Mouse (Mus musculus) urinary bladder, adult 18-20 months (tissue): ENCODE measurements at regions not wholly inside any gene's neighbourhood (a gene's known extent, or its start where the extent isn't known, plus 50 kb on each side); places are given as distances from the start of the nearest gene placed in this dataset.

Experiments
- DNase-seq, 2 experiments: peaks; one replicate each; pipeline ENCODE4 v3.0.0; 2022; ENCODE audit warnings: low spot score in 2 of 2, mixed read lengths in 2 of 2

- no peak for DNase-seq
Observed at GRCm38 (mm10) chr8:127753793-127754565, 604.4 kb upstream of the Nrp1 start.

DNA sequence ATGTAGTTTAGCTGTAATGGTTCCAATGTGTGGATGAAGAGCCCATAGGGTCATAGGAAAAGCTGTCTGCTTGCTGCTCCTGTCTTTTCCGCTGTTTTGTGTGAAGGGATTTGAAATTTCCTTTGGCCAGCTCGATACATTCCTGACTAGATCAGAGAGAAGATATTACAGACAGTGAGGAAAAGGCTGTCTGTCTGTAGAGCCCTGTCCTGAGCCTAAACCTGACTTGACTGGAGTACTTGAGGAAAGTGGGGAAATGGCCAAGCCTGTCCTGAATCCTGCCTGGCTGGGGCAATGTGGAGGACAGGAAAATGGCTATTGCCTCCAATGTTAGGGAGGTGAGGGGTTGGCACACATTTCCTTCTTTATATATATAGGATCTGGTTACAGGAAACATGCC lies 601.0 kb upstream of the Nrp1 start:
- DNase-seq, result no peak

DNA sequence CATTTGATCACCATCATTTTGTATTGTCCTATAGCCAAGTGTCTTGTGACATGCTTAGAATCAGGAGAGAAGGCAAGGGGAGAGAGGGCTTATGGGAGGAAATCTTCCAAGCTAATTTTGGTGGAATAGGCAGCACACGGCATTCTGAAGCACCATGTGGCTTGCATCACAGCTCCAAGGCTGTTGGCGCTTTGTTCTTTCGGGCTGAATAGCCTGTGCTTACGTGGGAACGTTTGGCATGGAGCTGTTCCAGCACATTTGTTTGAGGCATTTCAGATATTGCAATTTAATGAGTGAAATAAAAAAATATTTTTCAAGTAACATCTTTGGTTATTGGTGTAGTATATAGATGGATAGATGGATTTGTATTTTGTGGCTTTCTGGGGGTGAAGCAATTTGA lies 598.5 kb upstream of the Nrp1 start:
- no peak for DNase-seq

GRCm38 (mm10) chr8:127765199-127765598 lies 593.2 kb upstream of the Nrp1 start:
- no peak for DNase-seq

DNA sequence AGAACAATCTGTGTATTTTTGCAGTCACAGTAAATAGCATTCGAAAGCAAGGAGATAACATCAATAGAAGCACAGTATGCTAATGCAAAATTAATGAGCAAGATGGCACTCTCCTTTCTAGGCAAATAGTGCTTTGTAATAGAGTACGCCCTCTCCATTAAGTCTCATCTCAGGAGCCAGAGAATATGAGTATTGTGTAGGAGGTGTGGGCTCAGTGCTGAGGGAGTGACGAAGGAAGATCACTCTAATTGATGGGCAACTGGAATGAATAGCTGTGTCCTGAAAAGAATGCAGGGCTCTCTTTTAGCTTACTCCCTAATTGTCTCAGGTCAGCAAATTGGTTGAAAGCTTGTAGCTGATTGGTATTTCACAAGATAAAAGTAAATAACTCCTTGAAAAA lies 590.1 kb upstream of the Nrp1 start:
- no peak for DNase-seq

DNA sequence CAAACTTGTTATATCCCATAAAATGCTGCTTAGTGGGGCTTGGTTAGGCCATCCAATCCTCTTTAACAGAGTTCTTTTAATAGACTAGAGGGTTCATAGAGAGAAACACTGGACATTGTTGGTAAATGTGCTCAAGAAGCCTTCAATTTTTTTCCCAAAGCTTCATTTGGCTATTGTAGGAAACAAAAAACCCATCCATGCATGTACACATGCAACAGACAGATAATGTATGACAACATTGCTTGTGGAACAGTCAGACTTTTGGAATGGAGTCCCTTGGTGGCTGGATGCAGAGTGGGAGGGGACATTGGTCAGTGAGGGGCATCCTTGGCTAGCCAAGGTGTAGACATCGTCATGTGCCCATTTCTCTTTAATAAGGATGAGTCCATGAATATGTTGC lies 588.8 kb upstream of the Nrp1 start:
- DNase-seq, result no peak

DNA sequence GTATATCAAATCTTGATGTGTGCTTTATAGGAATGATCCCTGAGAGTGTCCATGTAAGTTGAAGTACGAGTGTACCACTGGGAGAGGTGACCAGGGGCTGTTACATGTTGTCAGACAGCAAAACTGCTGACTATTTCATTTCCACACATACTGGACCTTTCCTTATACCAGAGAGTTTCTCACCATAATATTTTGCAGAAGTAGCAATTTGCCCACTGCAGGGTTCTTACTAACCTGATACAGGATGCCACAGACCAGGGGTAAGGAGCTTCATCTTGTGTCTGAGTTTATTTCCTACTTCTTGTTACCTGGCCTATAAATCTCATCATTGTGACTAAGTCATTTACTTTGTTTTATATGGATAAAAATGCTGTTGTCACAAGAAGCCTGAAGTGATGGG lies 586.6 kb upstream of the Nrp1 start:
- no peak for DNase-seq

DNA sequence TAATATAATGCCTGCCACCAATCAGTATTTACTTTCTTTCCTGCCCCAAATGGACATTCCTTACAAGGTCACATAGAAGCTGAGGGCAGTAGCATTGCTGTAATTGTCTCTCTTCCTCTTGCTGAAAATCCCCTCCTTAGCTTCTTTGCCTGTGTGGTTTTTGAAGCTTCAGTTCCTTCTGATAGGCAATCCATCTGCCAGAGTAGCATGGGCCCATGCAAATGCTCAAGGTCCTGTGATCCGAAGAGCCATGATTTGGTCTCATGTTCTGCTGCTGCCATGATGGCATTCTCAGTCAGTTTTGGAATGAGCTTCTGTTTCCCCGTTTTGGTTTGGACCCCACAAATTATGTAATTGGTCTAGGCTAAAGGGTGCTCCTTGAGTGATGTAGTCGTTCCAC lies 586.0 kb upstream of the Nrp1 start:
- DNase-seq, result no peak

GRCm38 (mm10) chr8:127772917-127773316 lies 585.5 kb upstream of the Nrp1 start:
- no peak for DNase-seq

GRCm38 (mm10) chr8:127774642-127775041 lies 583.8 kb upstream of the Nrp1 start:
- DNase-seq, result no peak

DNA sequence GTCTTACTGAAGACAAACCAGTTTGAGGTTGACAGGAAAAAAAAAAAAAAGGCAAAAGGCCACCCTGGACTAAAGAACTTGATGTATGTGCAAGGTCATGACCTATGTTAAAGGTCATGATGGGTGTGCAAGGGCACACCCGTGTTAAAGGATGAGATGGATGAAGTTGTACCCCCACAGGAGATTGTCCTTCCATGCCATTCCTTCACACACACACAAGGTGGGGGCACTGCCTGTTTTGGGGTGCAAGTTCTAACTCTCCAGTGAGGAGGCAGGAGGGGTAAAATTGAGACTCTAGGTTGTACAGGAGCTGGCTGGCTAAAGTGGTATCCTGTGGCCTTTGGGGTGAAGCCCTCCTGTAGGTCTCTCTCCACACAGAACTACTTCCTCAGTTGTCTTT lies 583.2 kb upstream of the Nrp1 start:
- no peak for DNase-seq

DNA sequence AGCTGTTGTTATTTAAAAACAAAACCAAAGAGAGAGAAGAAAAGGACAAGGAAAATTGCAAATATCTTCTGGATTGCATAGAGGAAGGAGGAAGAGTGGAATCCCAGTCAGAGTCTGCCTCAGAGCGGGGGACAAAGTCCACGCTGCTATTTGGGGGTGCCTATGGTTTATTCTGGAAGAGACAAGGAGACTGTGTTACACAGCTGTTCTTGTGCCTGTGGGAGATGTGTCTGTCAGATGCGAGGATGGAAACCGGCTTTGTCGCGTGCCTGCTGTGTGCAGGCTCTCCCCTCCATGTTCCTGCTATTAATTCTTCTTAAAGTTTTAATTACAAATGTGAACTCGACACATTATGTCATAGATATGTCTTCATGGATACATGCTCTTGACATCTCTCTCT lies 582.7 kb upstream of the Nrp1 start:
- no peak for DNase-seq

DNA sequence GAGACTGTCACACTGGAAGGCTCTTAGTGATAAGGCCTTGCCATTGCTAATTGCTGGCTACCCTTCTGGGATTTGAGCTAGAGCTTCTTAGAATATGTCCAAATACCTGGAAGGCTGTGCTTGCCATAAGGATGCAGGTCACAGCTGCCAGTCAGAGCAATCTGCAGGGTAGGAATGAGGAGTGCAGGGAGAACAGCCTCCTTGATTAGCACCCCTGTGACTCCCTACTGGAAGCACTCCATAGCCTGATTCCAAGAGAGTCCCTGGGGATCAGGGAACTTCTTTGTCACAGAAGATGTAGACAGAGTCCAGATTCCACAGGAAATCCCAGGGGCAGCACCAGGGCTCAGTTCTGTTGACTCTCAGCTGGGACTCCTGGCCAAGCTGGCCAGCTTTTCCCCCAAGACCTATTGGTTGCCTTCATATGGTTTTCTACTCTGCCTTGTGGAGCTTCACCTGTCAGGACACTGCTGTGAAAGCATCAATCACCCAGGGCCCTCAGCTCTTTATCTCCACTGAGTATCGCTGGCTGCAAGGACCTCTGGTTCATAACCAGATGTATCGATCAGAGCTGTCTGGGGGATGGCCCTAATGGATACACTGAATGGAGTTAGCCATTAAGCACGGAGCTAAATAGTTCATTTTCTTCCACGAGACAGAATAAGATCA lies 579.9 kb upstream of the Nrp1 start:
- DNase-seq, result no peak

DNA sequence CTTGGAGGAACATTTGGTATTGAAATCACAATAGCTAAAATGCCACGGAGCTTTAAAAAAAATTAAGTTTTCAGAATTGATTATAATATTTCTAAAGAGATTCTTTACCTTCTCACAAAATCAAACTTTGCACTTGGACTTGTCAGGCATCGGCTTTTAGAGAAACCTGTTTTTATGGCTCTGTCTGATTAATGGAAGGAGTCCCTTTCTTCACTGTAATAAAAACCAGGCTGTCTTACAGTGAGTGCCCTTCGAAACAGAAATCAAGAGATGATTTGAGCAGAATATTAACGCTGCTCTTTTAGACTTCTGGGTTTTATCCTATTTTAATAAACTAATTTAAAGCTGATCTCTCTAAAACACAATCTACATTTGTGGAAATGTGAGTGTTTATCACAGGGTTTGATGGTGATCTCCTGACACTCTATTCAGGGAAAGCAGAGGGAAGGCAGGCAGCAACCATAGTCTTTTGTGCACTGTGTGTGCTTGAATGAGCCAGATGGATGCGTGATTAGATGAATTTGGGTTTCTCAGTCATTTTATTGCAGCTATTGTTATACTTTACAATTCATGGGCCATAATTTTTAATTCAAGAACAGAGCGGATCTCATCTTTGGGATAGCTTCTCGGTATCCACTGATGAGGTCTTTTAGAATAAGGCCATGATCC lies 579.2 kb upstream of the Nrp1 start:
- DNase-seq, result no peak

DNA sequence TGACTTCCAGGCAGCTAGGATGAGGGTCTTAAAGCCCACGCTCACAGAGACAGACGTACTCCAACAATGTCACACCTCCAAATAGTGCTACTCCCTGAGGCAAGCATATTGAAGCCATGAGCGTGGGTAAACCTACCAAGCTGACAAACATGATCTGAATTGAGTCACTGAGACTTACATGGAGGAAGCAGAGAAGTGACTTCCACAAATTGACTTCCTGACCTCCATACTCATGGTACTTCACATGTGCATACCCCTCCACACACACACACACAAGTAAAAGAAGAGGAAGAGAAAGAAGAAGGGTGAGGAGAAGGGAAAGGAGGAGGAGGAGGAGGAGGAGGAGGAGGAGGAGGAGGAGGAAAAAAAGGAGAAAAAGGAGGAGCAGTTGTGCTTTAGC lies 577.8 kb upstream of the Nrp1 start:
- DNase-seq, result no peak

GRCm38 (mm10) chr8:127781011-127781410 lies 577.4 kb upstream of the Nrp1 start:
- no peak for DNase-seq

GRCm38 (mm10) chr8:127792611-127793010 lies 565.8 kb upstream of the Nrp1 start:
- DNase-seq, result no peak

DNA sequence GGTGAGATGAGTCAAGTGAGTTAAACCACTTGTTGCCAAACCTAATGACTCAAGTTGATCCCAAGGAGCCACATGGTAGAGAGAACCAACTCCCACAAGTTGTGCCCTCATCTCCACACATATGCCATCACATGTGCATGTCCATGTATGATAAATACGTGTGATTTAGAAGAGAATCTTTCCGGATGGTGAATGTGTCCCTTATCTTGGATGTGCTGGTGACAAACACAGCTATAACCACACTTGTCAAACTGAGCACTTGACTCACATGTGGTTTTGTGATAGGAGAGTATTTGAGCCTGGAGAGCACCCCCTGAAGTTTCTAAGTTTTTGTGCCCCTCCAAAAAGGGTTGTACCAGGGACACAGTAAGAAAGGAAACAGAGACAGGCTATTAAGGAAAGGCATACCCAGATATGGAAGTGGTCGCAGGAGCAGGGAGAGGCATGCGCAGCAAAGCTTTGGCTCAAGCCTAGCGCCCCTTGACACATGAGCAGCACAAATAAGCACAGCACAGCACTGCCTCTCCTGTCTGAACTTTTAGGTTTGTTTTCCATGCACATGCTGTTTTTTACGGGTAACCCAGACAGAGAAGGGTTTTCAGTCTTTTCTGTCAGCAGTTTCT lies 558.4 kb upstream of the Nrp1 start:
- no peak for DNase-seq

DNA sequence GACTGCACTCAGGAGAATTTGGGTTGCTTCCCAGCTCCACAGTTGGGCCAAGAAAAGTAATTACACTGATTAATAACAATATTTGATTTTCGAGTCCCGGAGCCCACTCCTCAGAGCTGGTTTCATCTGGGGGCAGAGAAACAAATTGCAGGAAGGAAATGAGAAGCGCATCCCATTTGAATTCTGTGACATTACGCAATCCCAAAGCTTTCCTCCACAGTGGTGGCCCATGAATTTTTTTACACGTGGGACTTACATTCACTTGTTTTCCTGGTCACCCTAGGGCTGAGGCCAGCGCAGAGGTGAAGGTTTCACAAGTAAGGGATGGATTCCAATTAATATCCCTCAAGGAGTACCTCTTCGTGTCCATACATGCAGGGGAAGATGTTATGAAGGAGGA lies 556.3 kb upstream of the Nrp1 start:
- DNase-seq, result no peak

GRCm38 (mm10) chr8:127802661-127803333 lies 555.6 kb upstream of the Nrp1 start:
- no peak for DNase-seq

GRCm38 (mm10) chr8:127809203-127810155 lies 548.9 kb upstream of the Nrp1 start:
- no peak for DNase-seq
